Mouse (Mus musculus) cerebral cortex, adult 2 months (tissue): Measurements from ENCODE around the gene Csnk1e.

Experiments
- WGBS: fragments of 180-500 bp; shearing (Covaris S2); methylation state at CpG from one replicate; pipeline ENCODE4 v1.1.7; 2018; 5-methylcytosine and 5-hydroxymethylcytosine counted together

The Csnk1e gene

DNA sequence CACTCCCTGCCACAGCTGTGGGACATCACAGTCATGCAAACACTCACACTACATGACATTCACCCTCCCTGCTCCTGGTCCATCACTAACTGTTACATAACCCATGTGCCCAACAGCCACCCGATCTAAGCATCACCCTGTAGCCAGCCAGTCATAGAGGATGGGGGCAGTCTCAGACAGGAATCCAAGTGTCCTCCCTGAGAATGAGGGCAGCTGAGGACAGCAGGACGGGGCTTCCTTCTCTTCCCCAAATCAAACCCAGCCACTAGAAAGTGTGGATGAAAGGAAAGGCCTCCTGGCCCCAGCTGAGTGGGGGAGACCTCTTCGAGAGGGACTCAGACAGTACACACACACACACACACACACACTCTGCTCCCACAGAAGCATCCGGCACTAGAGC, 60.5 kb downstream of the Csnk1e start:
- 26% methylated on average over 4 of the region's 4 CpGs for WGBS

DNA sequence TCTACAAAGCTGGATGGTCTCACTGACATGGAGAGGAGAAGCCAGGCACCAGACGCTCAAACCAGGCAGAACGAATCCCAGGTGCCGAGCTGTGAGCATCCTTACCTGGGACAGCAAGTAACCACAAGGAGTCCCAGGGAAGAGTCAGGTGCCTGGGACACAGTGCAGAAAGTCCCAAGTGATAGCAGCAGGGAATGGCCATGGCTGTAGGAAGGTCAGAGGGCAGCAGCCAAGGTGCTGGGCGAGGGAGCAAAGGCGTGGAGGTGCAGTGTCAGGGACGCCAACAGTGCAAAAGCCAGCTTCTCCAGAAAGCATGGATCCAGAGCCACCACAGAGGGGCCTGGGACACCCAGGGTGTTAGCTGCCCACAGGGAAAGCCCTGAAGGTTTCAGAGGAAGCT, 62.3 kb downstream of the Csnk1e start:
- 86% methylated on average over 6 of the region's 6 CpGs for WGBS

DNA sequence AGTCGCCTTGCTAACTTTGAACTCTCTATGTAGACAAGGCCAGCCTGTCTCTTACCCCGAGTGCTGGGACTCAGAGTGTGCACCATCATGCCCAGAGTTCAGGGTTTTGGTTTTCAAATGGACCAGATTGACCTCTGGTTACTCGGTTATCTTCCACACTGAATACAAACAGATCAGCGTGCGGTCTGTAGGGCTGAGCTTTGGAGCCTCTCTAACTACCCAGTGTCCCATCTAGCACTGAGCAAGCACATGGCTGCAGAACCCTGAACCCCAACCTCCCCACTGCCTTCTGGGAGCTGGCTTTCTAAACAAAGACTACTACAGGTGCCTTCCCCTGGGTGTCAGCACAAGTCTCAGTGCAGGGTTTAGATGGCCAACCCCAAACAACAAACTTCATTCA, 62.8 kb downstream of the Csnk1e start:
- WGBS: 89% methylated on average over 5 of the region's 5 CpGs

DNA sequence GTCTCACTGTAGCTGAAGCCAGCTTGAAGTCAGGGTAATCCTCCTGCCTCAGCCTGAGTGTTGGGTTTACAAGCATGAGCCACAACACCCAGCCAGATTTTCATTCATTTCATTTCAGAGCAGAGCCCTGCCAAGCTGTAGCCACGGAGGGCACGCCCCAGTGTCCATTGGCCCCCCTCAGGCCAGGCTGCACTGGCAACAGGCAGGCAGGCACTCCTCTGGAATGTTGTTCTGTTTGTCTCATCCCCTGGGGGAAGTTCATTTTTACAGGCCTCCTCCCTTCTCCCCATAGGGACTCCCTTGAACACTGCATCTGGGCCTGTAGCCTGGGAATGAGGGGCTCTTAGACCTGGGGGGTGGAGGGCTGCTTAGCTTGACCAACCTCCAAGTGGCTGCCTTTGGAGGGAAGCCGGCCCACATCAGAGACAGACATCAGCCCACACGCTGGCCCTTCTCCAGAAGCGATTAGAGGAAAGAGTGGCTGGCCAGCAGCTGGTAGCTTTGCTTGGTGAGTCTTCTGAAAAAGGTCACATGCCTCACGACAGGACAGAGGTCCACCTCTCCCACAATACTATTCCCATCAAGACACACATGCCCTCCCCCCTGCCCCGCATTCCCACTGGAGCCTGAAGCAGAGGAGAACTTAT, 63.8 kb downstream of the Csnk1e start:
- 31% methylated on average over 7 of the region's 7 CpGs for WGBS

DNA sequence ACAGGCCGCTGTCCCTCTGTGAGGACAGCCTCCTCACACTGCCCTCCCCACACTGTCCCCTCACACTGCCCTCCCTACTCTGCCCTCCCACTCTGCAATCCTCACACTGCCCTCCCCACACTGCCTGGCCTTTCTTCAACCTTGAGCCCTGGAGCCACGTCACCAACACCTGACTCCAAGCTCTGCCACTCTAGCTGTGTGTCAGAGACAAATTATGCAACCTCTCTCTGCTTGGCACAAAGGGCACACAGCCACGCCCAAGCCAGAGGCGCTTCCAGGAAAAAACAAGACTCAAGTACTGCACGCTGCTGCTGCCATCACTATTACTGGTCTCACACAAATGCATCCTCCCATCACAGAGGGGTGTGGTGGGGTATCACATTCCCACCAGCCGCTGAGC, 64.9 kb downstream of the Csnk1e start:
- 59% methylated on average over 6 of the region's 6 CpGs for WGBS

DNA sequence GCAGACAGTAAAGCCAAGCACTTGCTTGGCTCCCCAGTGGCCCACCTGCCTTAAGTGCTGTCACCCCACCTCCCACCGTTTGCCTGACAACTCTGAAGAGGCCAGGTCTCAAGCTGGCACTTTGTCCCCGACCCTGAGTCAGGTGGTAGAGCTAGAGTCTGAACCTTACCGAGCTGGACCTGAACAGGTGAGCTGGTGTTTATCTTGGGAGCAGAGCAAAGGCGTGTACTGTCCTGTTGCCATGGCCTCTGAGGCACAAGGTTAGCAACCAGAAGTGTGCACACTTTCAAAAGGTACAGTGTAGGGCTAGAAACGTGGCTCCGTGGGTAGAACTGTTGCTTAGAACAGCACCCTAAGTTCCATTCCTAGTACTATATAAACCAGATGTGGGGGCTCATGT, 67.2 kb downstream of the Csnk1e start:
- WGBS: 75% methylated on average over 6 of the region's 6 CpGs

DNA sequence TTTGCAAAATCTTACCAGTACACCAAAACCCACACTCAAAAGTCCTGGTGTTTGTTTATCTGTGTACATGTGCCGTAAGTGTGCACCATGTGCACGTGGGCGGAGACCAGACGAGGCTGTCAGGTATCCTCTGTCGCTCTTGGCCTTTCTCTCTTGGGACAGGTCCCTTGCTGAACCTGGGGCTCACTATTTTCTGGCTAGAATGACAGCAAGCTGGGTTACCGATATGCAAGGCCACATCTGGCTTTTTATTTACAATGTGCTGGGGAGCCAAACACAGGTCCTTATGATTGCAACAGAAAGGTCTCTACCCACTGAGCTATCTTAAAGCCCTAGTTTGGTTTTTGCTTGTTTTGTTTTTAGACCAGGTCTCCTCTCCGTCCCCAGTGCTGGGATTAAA, 67.8 kb downstream of the Csnk1e start:
- 77% methylated on average over 7 of the region's 7 CpGs for WGBS

DNA sequence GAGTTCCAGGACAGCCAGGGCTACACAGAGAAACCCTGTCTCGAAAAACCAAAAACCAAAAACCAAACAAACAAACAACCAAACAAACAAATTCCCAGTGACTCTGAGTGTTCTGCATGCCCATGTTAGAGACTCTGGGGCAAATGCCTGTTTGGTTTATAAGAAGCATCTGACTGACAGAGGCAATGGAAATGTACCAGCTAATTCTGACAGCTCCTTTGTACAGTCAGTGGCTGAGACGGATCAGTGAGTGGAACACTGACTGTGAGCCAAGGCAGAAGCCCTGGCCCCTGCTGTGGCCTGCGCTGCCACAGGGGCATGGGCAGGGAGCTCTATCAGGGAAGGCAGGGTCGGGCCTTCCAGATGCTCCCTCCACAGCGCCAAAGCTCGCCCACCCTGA, 68.3 kb downstream of the Csnk1e start:
- 60% methylated on average over 6 of the region's 6 CpGs for WGBS

DNA sequence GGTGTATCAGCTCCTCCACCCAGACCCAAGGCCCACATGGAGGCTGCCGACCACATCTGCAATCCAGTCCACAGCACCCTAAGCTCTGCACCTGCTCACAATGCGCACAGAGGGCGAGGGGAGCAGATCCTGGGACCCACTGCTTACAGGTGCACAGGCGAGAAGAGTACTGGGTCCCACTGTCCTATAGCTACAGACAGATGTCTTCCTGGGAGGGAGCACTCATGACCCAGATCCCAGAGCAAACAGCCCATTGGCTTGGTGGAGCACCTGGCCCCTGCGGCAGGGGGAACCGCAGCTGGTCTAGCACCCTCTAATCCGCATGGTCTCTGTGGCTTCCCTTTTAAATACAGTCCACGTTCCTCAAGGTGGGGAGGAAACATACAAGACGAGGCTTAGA, 73.7 kb downstream of the Csnk1e start:
- 66% methylated on average over 9 of the region's 9 CpGs for WGBS

DNA sequence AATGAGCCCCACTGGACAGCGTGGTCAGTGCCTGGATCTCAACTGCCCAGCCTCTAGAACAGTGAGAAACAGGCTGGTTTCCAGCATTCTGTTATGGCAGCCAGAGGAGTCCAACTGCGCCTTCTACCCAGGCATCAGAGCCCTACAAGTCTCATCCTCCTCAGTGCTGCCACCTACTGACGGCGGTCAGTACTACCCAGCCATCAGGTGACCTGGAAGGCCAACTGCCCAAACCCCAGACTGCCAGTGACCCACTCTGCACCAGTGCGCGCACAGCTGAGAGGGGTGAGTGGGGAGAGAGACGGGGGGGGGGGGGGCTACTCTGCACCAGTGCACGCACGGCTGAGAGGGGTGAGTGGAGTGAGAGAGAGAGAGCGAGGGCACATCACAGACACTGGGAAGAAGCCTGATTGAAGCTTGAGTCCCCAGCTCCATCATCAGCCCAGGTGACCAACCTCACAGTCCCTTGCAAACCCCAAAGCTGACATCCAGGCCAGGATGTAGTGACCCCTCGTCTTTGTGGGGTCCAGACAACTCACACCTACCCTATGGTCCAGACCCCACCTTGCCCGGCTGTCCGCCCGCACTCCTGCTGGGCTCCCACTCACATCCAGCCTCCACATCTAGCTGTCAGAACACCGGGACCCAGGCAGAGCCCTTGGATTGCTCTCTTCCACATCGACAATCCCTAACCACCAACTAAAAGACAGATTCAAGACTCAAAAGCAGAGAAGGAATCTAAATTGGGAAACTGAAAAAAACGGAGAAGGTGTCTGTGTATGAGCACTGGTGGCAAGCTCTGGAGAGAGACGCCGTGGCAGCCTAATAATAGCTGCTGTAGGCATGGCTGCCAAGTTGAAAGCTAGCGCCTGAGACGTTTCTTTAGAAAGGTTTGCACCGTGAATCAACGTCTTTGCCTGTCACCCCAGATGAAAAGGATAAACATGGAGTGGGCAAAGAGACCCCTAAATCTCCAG, 74.6 kb downstream of the Csnk1e start:
- WGBS: 16% methylated on average over 23 of the region's 23 CpGs

DNA sequence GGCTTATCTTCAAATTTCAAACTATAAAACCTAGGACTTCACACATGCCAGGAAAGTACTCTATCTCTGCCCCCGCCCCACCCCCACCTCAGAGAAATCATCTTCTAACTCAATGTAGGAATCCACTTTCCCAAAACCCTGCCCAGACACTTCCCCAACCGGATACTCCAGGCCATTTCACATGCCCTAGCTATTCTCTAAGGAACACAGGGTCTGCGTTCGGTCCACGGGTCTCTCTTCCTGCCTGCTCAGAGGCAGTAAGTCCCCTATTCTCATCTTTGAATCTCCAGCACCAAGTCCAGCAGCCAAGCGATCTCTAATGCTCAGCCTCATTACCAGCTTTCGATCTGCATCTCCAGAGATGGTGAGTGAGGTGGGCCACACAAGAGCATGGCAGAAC, 75.7 kb downstream of the Csnk1e start:
- 80% methylated on average over 7 of the region's 7 CpGs for WGBS

DNA sequence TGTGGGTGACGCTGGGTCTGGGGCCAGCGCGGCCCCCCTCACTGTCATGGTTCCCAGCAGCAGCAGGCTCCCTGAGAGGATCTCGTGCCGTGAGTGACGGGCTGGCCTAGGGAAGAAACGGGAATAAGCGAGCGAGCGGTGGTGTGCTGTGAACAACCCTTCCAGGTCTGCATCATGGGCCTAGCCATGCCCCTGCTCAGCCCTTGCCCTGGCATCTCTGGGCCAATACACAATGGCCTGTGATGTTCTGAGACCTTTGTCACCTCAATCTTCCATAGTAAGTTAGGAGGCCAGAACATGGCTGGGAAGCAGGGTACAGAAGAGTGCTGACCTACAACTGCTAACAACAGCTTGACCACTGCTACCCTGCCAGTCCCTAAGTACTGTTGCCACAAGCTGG, 76.8 kb downstream of the Csnk1e start:
- 98% methylated on average over 10 of the region's 10 CpGs for WGBS

DNA sequence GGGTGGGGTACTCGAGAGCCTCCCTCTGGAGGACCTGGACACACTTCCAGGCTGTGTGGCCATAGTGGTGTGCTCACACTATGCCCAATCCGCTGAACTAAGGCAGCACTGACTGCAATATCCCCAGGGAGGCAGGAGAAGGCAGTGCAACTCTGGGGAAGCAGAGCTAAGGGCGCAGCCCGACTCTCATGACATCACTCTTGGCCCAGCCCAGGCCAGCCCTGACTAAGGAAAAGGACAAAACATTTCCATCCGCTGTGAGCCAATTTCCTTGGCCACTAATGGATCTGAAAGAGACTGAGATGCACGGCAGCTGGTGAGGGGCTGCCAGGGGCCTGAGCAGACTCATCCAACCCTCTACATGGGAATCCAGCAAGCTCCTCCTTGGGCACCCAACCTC, 77.7 kb downstream of the Csnk1e start:
- 53% methylated on average over 6 of the region's 6 CpGs for WGBS

DNA sequence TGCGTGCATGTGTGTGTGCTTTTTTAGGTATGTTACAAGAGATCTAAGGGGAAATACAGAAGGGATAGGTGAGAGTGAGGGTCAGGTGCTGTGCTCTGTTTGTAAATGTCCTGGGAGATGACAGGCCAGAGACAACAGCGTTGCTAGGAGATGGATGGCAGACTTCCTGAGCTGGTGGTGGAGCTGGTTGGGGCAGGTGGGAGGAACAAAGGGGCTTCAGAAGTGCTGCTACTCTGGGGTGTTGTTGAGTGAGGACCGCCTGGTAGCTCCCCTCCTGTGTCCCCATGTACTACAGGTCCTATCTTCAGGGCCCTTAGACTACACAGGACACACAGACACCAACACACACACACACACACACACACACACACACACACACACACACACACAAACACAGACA, 80.6 kb downstream of the Csnk1e start:
- 82% methylated on average over 3 of the region's 3 CpGs for WGBS

DNA sequence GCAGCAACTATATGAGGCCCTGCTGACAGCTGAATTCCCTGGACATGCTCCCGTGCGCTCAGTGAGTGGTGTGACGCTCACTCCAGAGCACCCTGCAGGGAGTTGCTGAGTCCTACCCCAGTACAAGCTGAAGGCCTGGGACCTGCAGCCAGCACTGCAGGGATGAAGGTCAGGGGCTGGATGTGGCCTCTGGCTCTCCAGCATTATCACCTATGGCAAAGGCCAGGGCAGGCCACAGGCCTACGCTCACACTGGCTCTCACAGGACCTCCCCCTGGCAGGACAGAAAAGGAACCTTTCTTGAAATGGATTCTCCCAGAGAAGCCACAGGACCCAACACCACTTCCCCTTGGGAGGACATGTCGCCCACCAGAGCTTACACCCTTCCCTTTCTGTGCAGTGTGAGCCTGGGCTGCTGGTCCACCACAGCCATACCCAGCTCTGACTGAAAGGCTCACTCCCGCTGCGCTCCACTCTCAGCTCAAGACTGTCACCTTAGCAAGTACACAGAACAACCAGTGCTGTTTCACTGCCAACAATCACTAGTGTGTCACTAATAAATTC, 85.0 kb downstream of the Csnk1e start:
- WGBS: 78% methylated on average over 7 of the region's 7 CpGs

DNA sequence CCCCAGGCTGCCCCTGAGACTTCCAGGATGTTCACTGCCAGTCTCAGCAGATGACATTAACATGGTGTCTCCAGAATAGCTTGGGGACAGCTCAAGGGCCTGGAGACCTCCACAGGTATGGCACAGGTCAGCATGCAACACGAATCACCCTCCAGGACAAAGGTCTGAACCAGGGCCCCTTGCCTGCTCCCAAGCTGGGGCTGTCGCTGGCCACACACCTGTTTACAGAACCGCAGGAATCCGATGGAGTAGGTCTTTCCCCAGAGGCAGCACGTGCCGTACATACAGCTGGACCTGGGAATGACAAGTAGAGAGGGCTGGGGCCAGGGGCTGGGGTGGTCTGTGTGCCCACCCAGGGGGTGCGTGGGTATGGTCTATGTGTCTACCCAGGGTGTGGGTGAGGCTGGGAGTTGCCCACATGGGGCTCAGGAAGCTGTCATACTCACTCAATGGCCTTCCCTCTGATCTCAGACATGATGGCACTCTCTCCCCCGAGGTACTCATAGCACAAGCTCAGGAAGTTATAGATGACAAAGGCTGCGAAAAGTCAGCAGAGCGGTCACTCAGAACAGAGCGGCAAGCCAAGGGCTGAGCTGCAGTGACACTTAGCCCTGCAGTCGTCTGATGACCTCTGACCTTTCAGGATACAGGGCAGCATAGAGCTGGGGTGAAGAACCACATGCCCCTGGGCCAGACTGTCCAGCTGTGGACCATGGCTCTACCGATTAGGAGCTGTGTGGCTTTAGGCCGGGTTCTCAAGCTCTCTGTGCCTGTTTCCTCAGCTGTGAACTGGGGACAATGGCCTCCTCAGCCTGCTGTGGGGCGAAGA, 85.7 kb downstream of the Csnk1e start:
- 76% methylated on average over 15 of the region's 15 CpGs for WGBS

DNA sequence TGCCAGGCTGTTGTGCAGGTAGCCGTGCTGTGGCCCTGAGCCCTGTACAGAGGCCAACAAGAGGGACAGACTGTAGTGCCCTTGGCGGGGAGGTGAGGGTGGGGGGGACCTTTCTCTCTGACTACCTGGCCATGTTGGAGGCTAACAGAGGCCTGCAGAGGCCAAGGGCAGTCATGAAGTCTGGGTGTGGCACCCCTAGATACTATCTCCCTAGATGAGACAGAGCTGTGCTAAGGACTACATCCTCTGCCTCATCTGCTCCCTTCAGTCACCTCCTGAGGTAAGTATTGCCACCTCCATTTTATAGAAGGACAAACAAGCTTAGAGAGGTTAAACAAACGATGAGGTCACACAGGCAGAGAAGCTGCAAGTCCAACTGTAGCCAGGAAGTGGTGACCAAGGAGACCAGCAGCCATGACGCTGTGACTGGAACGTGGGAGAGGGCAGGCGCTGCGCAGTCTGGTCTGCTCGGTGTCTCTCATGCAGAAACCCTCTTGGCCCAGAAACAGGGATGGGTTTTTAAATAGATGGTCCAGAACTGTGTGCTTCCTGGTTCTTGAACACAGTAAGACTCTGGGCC, 86.4 kb downstream of the Csnk1e start:
- 79% methylated on average over 8 of the region's 8 CpGs for WGBS

DNA sequence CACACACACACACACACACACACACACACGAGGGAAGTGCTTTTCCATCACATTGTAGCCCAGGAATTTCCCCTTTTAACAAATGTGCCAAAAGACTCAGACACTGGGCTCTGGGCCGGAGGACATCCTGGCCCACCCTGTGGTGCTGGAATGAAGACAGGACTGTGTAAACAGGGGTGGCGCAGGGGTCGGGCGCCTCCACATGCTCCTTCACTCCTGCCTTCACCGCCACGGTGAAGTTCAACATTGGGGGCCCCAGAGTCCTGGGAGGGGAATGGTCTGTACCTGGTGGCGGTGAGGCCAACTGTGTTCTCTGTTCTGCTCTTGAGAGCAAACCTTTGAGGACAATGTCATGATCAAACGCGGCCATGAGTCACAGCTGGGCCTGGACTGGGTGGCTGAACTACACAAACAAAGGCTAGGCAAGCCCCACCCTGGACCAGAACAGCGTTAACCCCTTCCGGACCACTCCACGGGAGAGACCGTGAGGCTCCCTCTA, 87.0 kb downstream of the Csnk1e start:
- 61% methylated on average over 14 of the region's 14 CpGs for WGBS
